Mouse (Mus musculus): ENCODE data around the gene Astl. TPM values are rescaled to one million over a fixed set of nuclear protein-coding genes. Genes with fewer than 3 reads are reported as not detected.
A peak's percentile ranks its signal among the peaks of the same experiment; 100 is the strongest.

Gene Astl
- polyA plus RNA-seq, 1 experiment from 2014 or later, result not detected

DNA sequence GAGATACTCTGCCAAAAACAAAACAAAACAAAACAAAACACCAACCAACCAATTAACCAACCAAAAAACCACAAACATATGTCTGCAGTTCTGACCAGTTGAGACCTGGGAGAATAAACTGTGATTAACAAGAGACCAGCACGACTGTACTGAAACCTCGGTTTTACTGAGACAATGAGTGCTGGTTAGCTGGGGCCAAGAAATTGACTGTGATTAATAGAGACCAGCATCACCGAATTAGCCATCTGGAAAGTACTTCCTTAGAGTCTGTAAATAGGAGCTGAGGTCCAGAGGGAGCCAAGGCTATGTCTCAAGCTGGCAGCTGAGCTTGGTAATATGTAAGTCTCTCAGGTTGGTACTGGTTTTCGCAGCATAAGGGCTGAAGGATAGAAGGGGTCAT, 52.4 kb downstream of the Astl start:
- 69% methylated on average over 4 of the region's 4 CpGs for WGBS (ENCODE audit: insufficient replicate concordance)
- Histone ChIP-seq H3K4me1 (ENCODE audit: control insufficient read depth, insufficient read depth, low read length) (peaks cover 14% of the 10 kb centered on the region), H3K27ac (ENCODE audit: low read depth, low read length) (no peak overlapping the region), H3K4me3 (ENCODE audit: low read depth, low read length) (no peak overlapping the region), H3K9ac (ENCODE audit: low read depth, low read length) (no peak overlapping the region), H3K36me3 (ENCODE audit: control insufficient read depth, insufficient read depth, low read length) (no peaks in the 10 kb centered on the region), H3K9me3 (replicated peaks; ENCODE audit: control insufficient read depth, low read length) (no peaks in the 10 kb centered on the region), H3K4me2 (no peak overlapping the region), H3K27me3 (ENCODE audit: control insufficient read depth, insufficient read depth, low read length) (no peaks in the 10 kb centered on the region)
- ATAC-seq (replicated peaks; ENCODE audit: insufficient number of reproducible peaks, low FRiP score, low TSS enrichment), result no peak

DNA sequence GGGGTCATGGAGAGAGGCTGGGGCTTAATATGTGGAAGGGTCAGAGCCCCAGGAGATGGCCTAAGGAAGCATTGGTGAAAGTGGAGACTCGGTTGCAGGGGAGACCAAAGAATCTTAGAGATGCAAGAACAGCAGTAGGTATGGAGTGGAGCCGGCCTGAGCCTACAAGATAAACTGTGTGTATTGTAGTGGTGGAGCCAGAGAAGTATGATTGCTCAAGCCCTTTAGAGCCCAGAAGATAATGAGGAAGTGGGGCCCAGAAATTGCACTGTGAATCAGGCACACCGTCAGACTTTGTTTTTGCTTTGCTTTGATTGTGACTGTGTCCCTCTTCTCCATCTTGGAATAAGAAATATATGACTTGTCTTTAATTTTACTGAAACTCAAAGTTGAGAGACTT, 52.9 kb downstream of the Astl start:
- Histone ChIP-seq H3K36me3 (ENCODE audit: control insufficient read depth, insufficient read depth, low read length) (no peaks in the 10 kb centered on the region), H3K4me2 (no peak overlapping the region), H3K4me1 (ENCODE audit: control insufficient read depth, insufficient read depth, low read length) (peaks cover 19% of the 10 kb centered on the region), H3K9me3 (replicated peaks; ENCODE audit: control insufficient read depth, low read length) (no peaks in the 10 kb centered on the region), H3K27me3 (ENCODE audit: control insufficient read depth, insufficient read depth, low read length) (no peaks in the 10 kb centered on the region), H3K4me3 (ENCODE audit: low read depth, low read length) (no peak overlapping the region), H3K27ac (ENCODE audit: low read depth, low read length) (no peak overlapping the region), H3K9ac (ENCODE audit: low read depth, low read length) (no peak overlapping the region)
- WGBS (ENCODE audit: insufficient replicate concordance), result 38% methylated on average over 3 of the region's 3 CpGs
- no peak for ATAC-seq (replicated peaks; ENCODE audit: insufficient number of reproducible peaks, low FRiP score, low TSS enrichment)

DNA sequence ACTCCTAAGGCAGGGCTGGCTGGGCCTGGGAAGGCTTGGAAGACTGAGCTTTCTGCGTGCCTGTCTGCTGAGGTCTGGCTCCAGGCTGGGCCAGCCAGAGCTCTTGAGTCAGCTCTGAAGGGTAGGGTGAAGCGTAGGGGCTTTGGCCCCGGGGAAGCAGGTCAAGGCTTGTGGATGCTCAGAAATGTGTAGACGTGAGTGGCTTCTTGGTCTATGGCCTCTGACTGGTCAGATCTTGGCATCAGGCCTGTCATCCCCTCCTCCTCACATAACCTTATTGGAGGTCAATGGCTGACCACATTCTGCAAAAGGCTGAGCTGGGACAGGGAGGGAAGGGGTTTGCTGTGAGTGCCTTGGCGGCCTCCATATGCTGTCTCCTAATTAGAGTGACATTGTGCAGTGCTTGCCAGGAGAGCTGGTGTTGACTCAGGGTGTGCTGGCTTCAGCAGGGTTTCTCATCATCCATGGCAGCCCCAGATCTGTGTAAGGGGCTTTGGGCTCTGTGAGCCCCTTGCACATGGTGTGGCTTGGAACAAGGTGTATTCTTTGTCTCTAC, 56.2 kb downstream of the Astl start:
- Histone ChIP-seq H3K9ac (ENCODE audit: low read depth, low read length) (no peak overlapping the region), H3K4me2 (no peak overlapping the region), H3K4me1 (ENCODE audit: control insufficient read depth, insufficient read depth, low read length) (peaks cover 20% of the 10 kb centered on the region), H3K27ac (ENCODE audit: low read depth, low read length) (0 out of 2 replicates have a peak overlapping the region, but pooled peaks have one; percentile 6), H3K9me3 (replicated peaks; ENCODE audit: control insufficient read depth, low read length) (no peaks in the 10 kb centered on the region), H3K27me3 (ENCODE audit: control insufficient read depth, insufficient read depth, low read length) (no peaks in the 10 kb centered on the region), H3K4me3 (ENCODE audit: low read depth, low read length) (no peak overlapping the region), H3K36me3 (ENCODE audit: control insufficient read depth, insufficient read depth, low read length) (no peaks in the 10 kb centered on the region)
- 57% methylated on average over 5 of the region's 5 CpGs for WGBS (ENCODE audit: insufficient replicate concordance)
- 0 out of 2 replicates have a peak, but pooled peaks have one; percentile 21 for ATAC-seq (replicated peaks; ENCODE audit: insufficient number of reproducible peaks, low FRiP score, low TSS enrichment)

DNA sequence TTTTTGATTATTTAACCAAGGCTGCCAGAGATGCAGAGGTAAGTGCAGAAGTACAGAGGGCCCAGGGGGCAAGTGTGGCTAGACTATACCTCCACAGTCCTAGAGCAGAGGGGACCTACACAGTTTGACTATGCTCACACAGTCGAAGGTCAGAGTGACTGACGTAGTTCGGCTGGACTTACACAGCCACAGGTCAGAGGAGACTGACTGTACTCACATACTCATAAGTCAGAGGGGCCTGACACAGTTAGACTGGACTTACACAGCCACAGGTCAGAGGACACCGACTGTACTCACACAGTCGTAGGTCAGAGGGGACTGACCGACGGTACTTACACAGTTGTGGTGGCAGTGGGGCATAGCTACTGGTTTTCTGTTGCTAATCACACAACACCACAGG, 60.3 kb downstream of the Astl start:
- no peaks in the 10 kb centered on the region for H3K9me3 ChIP-seq (replicated peaks; ENCODE audit: control insufficient read depth, low read length)
- no peak overlapping the region for H3K4me2 ChIP-seq
- ATAC-seq (replicated peaks; ENCODE audit: insufficient number of reproducible peaks, low FRiP score, low TSS enrichment), result no peak
- no peak overlapping the region for H3K9ac ChIP-seq (ENCODE audit: low read depth, low read length)
- no peak overlapping the region for H3K4me3 ChIP-seq (ENCODE audit: low read depth, low read length)
- no peak overlapping the region for H3K27ac ChIP-seq (ENCODE audit: low read depth, low read length)
- 84% methylated on average over 7 of the region's 7 CpGs for WGBS (ENCODE audit: insufficient replicate concordance)
- no peaks in the 10 kb centered on the region for H3K27me3 ChIP-seq (ENCODE audit: control insufficient read depth, insufficient read depth, low read length)
- H3K36me3 ChIP-seq (ENCODE audit: control insufficient read depth, insufficient read depth, low read length), result no peaks in the 10 kb centered on the region
- peaks cover 24% of the 10 kb centered on the region for H3K4me1 ChIP-seq (ENCODE audit: control insufficient read depth, insufficient read depth, low read length)

Other genes starting within 250 kb of the Astl start
- gene Ncaph, start 204.7 kb upstream of the Astl start, polyA plus RNA-seq (2014; fragmentation: Nextera tagmentation; extraction: Ambion mirVana), result 62.6 and 65.2 TPM in 2 replicates
- gene Itpripl1, start 195.2 kb upstream of the Astl start, polyA plus RNA-seq (2014; fragmentation: Nextera tagmentation; extraction: Ambion mirVana), result 11.2 TPM in 2 replicates
- gene 1810024B03Rik, start 130.4 kb upstream of the Astl start, polyA plus RNA-seq (2014; fragmentation: Nextera tagmentation; extraction: Ambion mirVana), result 1.5 and 1.8 TPM in 2 replicates
- gene Snrnp200, start 130.3 kb upstream of the Astl start, polyA plus RNA-seq (2014; fragmentation: Nextera tagmentation; extraction: Ambion mirVana), result 50.5 and 52.9 TPM in 2 replicates
- gene Ciao1, start 90.8 kb upstream of the Astl start, polyA plus RNA-seq (2014; fragmentation: Nextera tagmentation; extraction: Ambion mirVana), result 52.8 and 53.7 TPM in 2 replicates
- gene Tmem127, start 90.7 kb upstream of the Astl start, polyA plus RNA-seq (2014; fragmentation: Nextera tagmentation; extraction: Ambion mirVana), result 13.7 and 18.6 TPM in 2 replicates
- gene Stard7, start 68.4 kb upstream of the Astl start, polyA plus RNA-seq (2014; fragmentation: Nextera tagmentation; extraction: Ambion mirVana), result 101 and 103 TPM in 2 replicates
- 17.4 and 18.3 TPM in 2 replicates for gene Dusp2, start 2.5 kb upstream of the Astl start, polyA plus RNA-seq (2014; fragmentation: Nextera tagmentation; extraction: Ambion mirVana)
- gene Adra2b, start 24.6 kb downstream of the Astl start, polyA plus RNA-seq (2014; fragmentation: Nextera tagmentation; extraction: Ambion mirVana), result 10.2 and 12.0 TPM in 2 replicates
- gene Gpat2, start 86.6 kb downstream of the Astl start, polyA plus RNA-seq (2014; fragmentation: Nextera tagmentation; extraction: Ambion mirVana), result 0.30 and 0.34 TPM in 2 replicates
- gene Fahd2a, start 105.9 kb downstream of the Astl start, polyA plus RNA-seq (2014; fragmentation: Nextera tagmentation; extraction: Ambion mirVana), result 30.3 and 30.6 TPM in 2 replicates
- gene Kcnip3, start 183.5 kb downstream of the Astl start, polyA plus RNA-seq (2014; fragmentation: Nextera tagmentation; extraction: Ambion mirVana), result 2.0 and 2.3 TPM in 2 replicates
- 0.39 TPM in 1 of 2 replicates, not detected in the other for gene Prom2, start 202.8 kb downstream of the Astl start, polyA plus RNA-seq (2014; fragmentation: Nextera tagmentation; extraction: Ambion mirVana)
- 3.1 and 4.0 TPM in 2 replicates for gene Zfp661, start 248.5 kb downstream of the Astl start, polyA plus RNA-seq (2014; fragmentation: Nextera tagmentation; extraction: Ambion mirVana)
- gene Mrps5, start 248.6 kb downstream of the Astl start, polyA plus RNA-seq (2014; fragmentation: Nextera tagmentation; extraction: Ambion mirVana), result 132 and 154 TPM in 2 replicates

Data from heart, embryonic 11.5 days (tissue).